Mouse (Mus musculus): ENCODE measurements around the gene Cnmd.

Cnmd gene

GRCm38 (mm10) chr14:79662001-79662400, at the start of gene Cnmd:
Gene Cnmd, minus strand, starts transcription at chr14:79662170.
- DNase-seq (ENCODE audit: low spot score): no peak

GRCm38 (mm10) chr14:79711301-79711700, 49.3 kb upstream of the Cnmd start:
- DNase-seq (ENCODE audit: low spot score): no peak

- no peak for DNase-seq (ENCODE audit: low spot score)
Measured at GRCm38 (mm10) chr14:79703523-79704172, 41.7 kb upstream of the Cnmd start.

GRCm38 (mm10) chr14:79701606-79702005, 39.6 kb upstream of the Cnmd start:
- no peak for DNase-seq (ENCODE audit: low spot score)

GRCm38 (mm10) chr14:79701054-79701453, 39.1 kb upstream of the Cnmd start:
- DNase-seq (ENCODE audit: low spot score): no peak

DNA sequence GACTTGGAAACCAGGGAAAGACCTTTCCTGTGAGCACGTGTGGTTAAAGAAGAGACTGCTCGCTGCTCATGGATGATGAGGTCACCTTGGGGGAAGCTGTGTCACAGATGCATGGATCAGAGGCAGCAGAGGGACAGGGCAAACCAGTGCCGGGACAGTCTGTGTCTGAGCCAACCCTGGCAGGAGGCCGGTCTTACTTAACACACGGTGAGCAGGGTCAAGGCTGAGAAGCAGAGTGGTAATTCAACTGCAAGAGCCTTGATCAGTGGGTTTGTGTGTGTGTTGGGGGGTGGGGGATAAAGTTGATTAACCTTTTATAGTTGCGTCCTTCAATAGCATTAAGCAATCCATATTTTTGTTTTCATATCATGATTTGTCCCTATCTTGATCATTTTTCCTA, 37.4 kb upstream of the Cnmd start:
- no peak for DNase-seq (ENCODE audit: low spot score)

DNA sequence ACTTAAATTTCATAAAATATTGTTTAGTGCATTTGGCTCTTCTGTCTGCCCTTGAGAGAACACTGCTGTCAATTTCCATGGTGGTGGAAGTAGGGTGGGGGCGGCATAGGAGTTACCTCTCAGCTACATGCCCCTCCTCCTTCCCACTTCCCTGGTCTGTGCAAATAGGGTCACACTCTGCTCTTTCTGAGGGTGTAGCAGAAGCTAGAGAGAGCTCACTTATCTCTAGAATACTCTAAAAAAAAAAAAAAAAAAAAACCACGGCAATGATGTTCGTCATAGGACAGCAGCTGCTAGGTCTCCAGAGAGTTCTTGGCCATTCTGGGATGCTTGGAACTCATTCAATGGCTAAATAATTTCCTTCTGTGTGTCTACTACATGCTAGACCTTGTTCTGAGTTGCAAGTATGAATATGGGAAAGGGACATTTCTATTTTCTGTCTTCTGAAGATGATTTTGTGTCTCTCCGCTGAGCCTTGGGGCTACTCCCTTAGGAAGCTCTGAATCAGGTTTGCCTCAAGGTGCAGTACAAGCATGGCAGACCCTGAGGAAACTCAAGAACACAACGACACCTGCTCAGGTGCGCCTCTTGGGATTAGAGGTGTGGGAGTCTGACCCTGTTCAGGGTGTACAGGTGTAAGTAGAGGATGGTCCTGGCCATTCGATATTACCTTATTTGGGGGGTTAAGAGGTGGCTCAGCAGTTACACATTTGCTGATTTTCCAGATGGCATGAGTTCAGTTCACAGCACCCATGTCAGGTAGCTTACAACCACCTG, 28.3 kb upstream of the Cnmd start:
- DNase-seq (ENCODE audit: low spot score): no peak

DNA sequence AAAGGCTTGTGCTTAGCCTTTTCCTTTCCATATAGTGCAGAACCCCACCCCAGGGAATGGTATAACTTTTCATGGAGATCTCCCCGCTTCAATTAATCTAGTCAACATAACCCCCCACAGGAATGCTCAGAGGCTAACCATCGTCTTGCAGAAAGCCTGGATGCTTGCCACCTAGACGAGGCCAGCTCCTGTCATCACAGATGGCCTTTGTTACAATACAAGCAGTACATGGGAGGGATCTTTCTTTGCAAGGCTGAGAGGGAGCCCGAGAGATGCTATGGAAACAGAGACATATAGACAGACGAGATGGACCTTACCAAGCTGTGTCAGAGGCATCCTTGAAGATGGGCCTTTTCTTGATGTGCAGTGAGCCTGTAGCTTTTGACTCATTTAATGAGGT, 18.7 kb upstream of the Cnmd start:
- DNase-seq (ENCODE audit: low spot score): no peak

GRCm38 (mm10) chr14:79677891-79678687, 16.1 kb upstream of the Cnmd start:
- no peak for DNase-seq (ENCODE audit: low spot score)

DNA sequence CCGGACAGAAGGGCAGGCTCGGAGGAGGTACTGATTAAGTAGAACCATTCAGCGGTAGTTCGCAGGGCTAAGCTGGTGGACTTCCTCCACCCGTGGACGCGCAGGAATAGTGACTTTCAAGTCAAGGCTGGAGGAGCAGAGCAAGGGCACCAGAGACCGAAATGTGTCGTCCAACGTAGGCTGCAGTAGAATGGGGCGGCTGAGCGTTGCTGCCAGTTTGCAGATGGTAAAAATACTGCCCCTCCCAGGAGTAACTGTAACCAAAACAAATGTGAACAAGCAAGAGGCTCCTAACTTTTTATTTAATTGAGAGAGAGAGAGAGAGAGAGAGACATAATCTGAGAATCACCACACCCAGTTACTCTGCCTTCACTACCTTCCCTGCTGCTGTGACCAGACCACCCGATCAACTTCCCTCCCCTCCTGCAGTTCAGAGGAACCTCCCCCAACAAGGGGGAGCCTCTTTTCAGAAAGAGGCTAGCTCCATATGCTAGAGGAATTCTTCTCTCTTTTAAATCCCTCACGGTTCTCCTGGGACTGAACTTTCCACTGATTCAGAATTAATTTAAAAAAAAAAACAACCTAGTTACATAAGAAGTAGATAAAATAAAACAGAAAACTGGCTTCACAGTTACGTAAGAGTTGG, 15.3 kb upstream of the Cnmd start:
- no peak for DNase-seq (ENCODE audit: low spot score)

DNA sequence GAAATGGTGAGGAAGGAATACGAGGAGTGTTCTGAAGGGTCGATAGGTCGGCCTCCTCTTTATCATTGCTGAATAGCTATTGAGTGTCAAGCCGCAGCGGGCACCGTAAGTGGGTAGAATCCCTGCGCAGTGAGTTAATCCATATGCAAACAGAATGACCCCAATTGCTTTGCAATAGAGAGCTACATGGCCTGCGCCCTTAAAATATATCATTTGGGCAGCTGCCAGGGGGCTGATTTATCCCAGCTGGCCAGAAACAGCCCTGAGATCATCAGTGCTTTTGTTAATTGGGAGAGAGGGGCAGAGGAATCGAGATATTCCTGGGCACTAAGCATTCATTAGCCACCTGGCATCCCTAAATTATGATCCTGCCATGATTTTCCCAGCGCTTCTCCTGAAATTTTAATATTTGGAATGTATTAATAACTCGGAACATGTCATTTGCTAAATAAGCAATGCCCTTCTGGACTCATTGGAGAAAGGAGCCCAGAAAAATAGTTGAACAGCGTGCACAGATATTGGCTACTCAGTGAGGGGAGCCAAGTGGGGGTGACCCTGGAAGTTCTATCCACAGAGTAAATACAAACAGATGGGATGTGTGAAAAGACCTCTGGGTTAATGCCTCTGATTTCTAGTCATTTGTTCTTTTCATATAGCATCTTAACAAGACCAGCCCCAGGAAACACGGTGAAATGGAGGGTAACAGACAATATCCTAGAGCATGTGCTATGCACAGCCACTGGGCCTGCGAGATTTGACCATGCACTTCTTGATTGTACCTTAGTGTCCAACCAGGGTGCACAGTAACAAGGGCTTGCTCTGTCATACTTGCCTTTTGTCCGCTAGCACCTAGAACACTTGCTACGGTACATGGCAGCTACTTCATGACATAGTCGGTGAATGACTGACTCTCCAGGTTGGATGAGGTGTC, 11.4 kb upstream of the Cnmd start:
- no peak for DNase-seq (ENCODE audit: low spot score)

DNA sequence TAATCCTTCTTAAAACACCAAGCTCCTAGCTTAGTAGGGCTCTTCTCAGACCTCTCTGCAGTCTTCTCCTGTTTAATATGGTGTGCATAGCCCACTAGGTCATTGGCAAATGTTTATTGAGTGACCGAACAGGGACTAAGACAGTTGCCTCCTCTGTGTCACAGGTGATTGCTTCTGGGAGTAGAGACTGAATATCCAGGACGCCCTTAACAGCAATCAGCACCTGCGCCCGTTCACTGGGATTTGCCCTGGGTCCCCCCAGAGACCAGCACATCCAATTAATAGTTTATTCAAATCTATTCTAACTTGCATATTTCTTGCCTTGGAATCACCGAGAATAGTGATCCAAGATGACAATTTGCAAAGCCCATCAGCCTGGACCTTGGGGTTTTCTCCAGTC, 10.6 kb upstream of the Cnmd start:
- no peak for DNase-seq (ENCODE audit: low spot score)

GRCm38 (mm10) chr14:79671008-79671407, 9.0 kb upstream of the Cnmd start:
- DNase-seq (ENCODE audit: low spot score): no peak

DNA sequence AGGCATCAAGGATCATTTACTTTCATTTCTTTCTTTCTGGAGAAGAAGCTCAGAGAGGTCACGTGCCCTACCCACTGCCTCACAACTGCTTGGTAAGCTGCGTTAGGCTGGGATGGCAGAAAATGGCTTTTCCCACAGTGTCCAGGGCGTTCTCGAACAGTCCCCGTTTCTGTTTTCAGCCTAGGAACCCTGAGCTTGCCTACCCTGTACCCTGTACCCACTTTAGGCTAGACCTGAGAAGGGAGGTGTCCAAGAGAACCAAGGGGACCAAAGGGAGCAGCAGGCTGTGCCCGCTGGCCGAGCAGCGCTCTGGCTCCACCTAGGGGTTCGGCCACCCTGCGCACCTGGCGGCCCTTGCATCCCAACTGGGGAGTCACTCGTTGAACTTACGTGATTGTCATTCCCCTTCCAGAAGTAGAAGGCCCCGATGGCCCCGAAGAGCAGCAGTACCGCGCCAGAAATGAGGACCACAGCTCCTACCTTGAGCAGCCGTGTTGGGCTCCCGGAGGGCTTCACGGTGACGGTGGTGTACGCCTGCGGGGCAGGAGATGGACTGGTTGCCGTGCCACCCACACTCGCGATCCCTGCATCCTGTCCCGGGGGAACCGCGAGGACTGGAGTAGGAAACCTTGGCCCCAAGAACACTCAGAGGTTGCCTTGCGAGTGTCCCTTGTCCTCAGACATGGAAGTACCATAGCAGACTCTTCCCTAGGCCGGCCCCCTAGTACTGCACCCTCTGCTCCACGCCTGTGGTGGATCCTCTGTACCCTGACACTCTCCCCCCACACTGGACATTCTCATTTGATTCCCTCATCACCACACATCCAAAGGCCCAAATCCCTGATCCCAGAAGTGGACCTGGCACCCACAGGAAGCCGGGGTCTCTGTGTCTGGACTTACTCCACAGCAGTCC, 709 bp downstream of the Cnmd start:
- DNase-seq (ENCODE audit: low spot score): peak; percentile 33

GRCm38 (mm10) chr14:79660467-79660866, 1.5 kb downstream of the Cnmd start:
- no peak for DNase-seq (ENCODE audit: low spot score)

DNA sequence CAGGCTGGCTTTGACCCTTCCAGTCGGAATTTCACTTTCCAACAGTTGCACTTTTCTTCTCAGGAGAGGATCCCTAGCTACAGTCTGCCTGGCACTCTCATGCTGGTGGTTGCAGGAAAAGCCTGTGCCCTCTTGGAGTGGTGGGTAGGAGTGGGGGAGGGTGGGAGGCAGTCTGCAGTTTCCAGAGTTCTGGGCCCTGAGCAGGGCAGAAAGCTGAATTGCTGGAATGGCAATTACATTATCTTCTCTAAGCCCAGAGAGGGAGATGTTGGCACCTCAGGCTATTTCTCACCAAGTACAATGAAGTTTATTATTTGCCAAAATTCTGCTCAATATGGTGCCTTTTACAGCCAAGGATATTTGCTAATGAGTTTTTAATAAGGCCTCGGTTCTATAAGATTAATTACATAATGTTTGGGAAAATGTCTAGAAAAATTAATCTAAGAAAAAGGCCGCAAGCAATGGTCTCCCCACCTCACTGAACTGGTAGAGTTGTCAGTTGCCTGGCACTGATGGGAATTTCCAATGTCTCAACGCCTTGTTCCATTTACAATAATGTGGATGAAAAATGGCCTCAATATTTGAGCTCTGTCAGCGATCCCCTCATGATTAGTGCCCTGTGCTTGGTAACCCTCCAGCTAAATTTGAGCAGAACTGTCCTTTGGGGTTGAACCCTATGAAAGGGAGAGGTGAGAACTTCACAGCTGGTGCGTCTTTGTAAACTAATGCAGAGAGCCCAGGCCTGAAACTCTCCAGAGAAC, 3.0 kb downstream of the Cnmd start:
- DNase-seq (ENCODE audit: low spot score): no peak

GRCm38 (mm10) chr14:79658286-79658685, 3.7 kb downstream of the Cnmd start:
- DNase-seq (ENCODE audit: low spot score): no peak

- DNase-seq (ENCODE audit: low spot score): no peak
Measured at GRCm38 (mm10) chr14:79652654-79653053, 9.3 kb downstream of the Cnmd start.

DNA sequence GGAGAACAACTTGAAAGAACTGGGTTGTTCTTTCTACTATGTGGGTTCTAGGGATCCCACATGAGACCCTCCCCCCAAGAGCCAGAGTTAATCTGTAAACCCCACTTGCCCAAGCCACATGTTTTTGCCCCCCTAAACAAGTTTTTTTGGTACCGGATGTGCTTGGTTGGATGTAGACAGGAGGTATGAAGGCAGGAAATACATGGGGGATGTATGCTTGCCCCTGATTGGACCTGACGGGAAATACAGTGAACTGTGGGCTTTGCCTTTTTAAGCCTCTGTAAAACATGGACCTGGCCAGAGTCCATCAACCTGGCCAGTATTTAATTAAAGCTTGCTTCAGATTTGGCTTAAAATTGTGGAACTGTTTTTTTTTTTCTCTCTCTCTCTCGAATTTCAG, 12.3 kb downstream of the Cnmd start:
- DNase-seq (ENCODE audit: low spot score): no peak
